Mouse (Mus musculus): Measurements from ENCODE around the gene Echs1. TPM values are rescaled to one million over a fixed set of nuclear protein-coding genes. Genes with fewer than 3 reads are reported as not detected.

Gene Echs1
- total RNA-seq, 2 experiments from 2014 or later: 23.4 to 25.3 TPM

- ATAC-seq (replicated peaks; ENCODE audit: low FRiP score, poor library complexity, severe bottlenecking): no peak
Observed at GRCm38 (mm10) chr7:140121338-140121910, 5.1 kb upstream of the Echs1 start.

GRCm38 (mm10) chr7:140120484-140120883 lies 4.2 kb upstream of the Echs1 start:
- ATAC-seq (replicated peaks; ENCODE audit: low FRiP score, poor library complexity, severe bottlenecking): no peak

GRCm38 (mm10) chr7:140115583-140116328 lies 520 bp downstream of the Echs1 start, which contains the start of gene Paox:
Gene Paox (plus strand): TSS chr7:140115799.
- peak; percentile 75 for ATAC-seq (replicated peaks; ENCODE audit: low FRiP score, poor library complexity, severe bottlenecking)

DNA sequence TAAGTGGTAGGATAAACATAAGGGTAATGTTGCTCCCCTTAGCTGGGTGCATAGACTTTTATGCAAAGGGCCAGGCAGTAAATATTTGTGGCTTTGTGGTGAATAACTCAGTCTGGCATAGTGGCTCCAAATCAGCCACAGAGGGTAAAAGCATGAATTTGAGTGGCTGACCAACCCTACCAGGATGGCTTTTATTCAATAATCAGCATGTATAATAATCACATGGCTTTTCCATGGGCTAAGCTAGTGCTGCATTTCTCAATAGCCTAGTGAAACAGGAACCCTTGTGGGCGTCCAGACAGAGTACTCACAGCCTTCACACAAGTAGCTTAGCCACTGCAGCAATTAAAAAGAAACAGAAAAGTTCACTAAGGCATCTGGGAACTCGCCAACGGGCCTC lies 4.3 kb downstream of the Echs1 start:
- ATAC-seq (replicated peaks; ENCODE audit: low FRiP score, poor library complexity, severe bottlenecking): no peak

- ATAC-seq (replicated peaks; ENCODE audit: low FRiP score, poor library complexity, severe bottlenecking): no peak
Observed at GRCm38 (mm10) chr7:140104009-140104408, 12.3 kb downstream of the Echs1 start.

DNA sequence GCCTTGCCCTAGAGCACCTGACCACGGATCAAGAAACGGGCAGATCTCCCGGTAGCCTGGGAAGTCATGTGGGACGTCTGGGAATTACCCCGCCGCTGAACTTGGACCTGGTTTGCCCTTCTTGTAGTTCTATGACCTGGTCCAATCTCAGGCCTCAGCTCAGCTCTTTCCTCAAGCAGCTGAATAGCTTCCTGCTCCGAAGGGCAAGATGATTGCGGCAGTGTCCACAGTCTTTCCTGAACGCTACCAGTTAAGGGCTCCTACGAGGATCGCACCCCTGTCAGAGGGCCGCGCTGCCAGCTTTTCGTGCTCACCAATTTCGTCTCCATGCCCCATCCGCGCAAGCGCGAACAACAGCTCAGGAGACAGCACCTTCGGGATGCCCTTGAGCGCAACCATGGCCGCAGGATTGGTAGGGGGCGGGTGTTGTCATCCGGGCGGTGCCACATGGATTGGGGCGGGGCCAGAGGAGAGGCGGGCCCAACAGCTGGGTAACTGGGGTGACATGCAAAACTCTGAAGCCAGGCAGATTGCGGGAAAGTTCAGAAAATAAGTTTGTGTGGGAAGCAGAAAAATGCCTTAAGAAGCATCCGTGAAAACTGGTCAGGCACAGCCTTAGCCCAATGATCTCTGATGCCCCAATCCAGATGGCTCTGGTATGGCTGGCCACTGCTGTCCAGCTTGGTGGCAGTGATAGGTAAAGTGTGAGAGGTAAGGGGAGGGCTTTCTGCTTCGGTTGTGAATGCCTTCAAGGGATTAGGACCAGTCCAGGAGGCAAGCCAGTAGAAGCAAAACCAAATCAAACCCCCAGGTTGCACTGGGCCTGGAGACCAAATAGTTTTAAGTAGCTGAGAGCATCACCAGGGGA lies 14.0 kb downstream of the Echs1 start, which contains the start of gene Fuom:
Gene Fuom (minus strand): TSS at position 449 of the 868 bp plus-strand sequence.
- ATAC-seq (replicated peaks; ENCODE audit: low FRiP score, poor library complexity, severe bottlenecking): peak; percentile 81

GRCm38 (mm10) chr7:140101498-140101897 lies 14.8 kb downstream of the Echs1 start:
- no peak for ATAC-seq (replicated peaks; ENCODE audit: low FRiP score, poor library complexity, severe bottlenecking)

GRCm38 (mm10) chr7:140098466-140098865 lies 17.8 kb downstream of the Echs1 start:
- no peak for ATAC-seq (replicated peaks; ENCODE audit: low FRiP score, poor library complexity, severe bottlenecking)

DNA sequence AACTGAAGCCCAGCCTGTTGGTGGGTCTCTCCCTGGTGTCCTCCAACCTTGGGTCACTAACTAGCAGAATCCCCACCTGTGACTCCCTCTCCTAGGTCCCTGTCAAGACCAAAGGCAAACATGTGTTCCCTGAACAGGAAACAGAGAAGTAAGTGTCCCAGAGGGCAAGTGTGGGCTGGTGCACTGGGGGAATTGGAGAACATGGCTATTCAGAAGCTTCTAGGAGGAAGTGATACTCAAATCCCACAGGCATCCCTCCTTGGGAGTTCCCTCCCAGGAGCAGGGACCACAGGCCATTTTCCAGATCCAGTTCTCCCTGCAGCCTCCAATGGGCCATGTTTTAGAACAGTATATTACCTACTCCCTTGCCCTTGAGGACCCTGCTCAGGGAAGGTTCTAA lies 20.2 kb downstream of the Echs1 start:
- ATAC-seq (replicated peaks; ENCODE audit: low FRiP score, poor library complexity, severe bottlenecking): no peak

- no peak for ATAC-seq (replicated peaks; ENCODE audit: low FRiP score, poor library complexity, severe bottlenecking)
Observed at GRCm38 (mm10) chr7:140095556-140095955, 20.7 kb downstream of the Echs1 start.

DNA sequence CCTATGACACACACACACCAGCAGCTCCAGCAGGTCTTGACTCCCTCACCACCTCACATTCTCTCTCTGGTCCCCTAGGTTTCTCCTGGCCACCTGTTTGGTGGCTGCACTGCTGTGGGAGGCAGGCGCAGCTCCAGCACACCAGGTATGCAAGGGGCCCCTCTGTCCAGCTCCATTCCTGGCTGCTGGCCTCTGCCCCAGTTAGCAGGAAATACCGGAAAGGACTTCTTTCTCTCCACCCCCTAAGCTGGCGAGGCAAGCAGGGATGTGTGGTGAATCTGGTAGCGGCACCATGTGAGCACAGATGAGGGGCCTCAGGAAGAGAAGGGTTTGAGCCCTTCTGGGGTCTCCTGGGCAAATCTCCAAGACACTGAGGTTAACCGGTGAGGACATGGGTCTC lies 21.3 kb downstream of the Echs1 start:
- no peak for ATAC-seq (replicated peaks; ENCODE audit: low FRiP score, poor library complexity, severe bottlenecking)

DNA sequence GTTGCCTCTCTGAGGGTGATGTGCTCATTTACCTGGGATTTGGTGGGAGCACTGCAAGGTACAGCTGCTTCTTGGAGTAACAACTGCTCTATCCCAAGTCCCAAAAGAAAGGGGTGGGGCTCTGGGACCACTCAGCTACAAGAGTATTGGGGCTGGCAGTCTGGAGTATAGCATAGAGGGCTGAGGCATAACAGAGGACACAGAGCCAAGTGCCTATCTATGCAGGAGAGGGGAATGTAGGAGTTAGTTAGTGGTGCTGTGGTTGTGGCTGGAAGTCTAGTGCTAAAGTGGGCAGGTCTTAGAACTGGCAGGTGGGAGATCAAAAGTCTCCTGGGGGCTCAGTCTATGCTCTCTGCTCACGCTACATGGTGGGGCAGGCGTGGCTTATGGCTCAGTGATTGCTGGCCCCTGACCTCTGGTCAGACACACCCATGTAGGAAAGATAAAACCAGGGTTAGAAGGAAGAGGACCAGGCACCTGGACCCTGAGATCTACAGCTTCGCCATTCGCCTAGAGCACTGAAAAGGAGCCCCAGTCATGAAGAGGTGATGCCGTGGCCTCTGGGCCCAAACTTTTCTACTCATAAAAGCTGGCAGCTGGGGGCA lies 23.2 kb downstream of the Echs1 start, which contains the start of gene Prap1:
Gene Prap1 (plus strand): TSS at position 472 of the 605 bp plus-strand sequence.
- ATAC-seq (replicated peaks; ENCODE audit: low FRiP score, poor library complexity, severe bottlenecking): no peak

DNA sequence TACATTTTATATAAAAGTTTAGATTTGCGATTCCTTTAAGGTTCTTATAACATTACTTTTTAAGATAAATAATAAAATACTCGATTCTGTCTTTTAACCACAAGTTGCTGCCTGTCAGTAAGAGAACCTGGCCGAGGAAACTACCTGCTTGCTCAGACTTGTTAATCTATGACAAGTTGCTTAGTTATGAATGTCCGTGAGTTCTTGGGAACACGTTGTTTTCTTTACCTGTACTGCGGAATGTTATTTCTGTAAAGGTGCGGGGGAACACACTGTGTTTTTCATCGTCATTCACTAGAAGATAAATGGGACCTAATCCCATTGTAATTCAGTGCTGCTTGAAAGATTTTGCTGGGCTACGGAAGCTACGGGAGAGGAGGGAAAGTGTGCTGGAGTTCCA lies 25.7 kb downstream of the Echs1 start:
- no peak for ATAC-seq (replicated peaks; ENCODE audit: low FRiP score, poor library complexity, severe bottlenecking)

DNA sequence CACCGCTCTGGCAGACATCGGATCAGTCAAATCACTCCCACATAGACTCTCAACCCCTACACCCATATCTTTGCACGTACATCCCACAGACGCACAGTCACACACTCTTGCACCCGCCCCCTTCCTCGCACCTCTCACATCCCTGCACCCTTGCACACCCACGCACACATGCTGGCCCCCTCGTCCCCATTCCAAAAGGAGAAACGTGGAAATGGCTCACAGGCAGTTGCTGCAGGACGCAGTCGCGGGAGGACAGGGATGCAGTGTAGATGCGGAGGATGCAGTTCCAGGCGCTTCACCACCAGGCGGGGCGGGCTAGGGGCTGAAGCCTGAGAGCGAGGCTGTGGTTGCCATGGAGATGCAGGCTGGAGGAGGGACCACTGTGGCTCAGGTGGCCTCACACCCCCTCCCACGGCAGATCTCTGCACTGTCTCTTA lies 34.0 kb downstream of the Echs1 start, which contains the start of gene Caly:
Gene Caly (minus strand): TSS at position 307 of the 437 bp plus-strand sequence.
- ATAC-seq (replicated peaks; ENCODE audit: low FRiP score, poor library complexity, severe bottlenecking): 0 out of 2 replicates have a peak, but pooled peaks have one; percentile 41

DNA sequence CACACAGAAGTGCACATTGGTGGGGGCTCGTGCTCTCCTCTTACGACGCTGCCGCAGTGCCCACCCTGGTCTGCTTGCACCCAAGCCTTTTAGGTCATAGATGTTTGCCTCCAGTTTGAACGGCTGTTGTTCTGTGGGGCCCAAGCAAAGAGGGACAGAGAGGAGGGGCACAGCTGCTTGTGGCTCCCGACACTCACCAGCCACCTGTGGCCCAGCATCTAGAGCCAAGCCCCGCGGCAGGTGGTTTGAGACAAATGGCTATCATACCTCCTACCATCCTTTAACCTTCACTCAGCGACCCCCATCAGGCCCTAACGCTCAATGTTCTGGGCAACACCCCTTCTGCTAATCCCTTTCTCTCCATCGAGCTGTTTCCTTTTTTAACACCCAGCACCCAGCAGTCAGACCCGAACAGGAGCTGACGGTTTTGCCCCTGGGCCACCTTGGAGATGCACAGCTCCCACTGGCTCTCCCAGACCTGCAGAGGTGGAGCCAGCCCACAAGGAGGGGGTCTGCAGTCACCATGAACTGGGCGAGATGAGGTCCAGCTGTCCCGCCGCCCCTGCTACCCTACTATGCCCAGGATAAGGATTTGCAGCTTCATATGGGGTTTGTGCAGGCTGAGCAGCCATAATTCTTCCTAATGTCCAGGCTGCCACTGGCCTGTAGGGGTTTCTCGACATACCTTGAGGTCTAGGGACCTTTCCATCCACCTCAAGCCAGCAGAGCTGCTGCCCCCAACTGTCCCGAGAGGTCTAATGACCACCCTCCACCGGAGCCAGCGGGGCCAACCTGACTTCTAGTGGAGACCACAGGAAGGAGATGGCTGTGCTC lies 34.7 kb downstream of the Echs1 start:
- ATAC-seq (replicated peaks; ENCODE audit: low FRiP score, poor library complexity, severe bottlenecking): no peak

GRCm38 (mm10) chr7:140080503-140081156 lies 35.6 kb downstream of the Echs1 start:
- ATAC-seq (replicated peaks; ENCODE audit: low FRiP score, poor library complexity, severe bottlenecking): no peak

DNA sequence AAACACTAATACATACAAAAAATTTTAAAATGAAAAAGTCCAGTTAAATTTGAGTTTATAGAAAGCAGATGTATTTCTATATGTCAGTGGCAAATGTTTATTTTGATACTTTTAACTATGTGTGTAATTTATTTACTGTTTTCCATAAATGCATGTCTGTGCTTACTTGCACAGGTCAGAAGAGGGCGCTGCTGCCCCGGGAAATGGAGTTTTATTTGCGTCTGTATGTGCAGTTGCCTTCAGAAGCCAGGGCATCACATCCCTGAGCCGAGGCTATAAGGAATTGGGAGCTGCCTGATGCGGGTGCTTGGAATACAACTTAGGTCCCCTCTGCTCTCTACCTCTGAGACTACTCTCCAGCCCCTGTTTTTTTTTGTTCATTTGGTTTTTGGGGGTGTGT lies 37.6 kb downstream of the Echs1 start:
- ATAC-seq (replicated peaks; ENCODE audit: low FRiP score, poor library complexity, severe bottlenecking): no peak

- no peak for ATAC-seq (replicated peaks; ENCODE audit: low FRiP score, poor library complexity, severe bottlenecking)
Observed at GRCm38 (mm10) chr7:140077698-140078097, 38.6 kb downstream of the Echs1 start.
